Comparison of ENCODE assay signal across 12 mouse cellular contexts in genomic region chr8:118870711-118871110, GRCm38 (mm10).
"Had no signal": no experiment of that assay in that cellular context is flagged by ENCODE, and none has a peak within 500 bp of the region (broad histone marks: within the 10 kb centered on the region; RNA-seq: fewer than 3 reads in every experiment).

No protein-coding gene starts in this region.

- DNase-seq: gastrocnemius, adult 2 months; gastrocnemius, postnatal 10 days; gastrocnemius, postnatal 25 days; heart, adult 18-20 months; heart, postnatal 10 days; heart, postnatal 4 days; kidney, adult 18-20 months; kidney, adult 8-10 months; kidney, postnatal 10 days; kidney, postnatal 25 days; liver; liver, embryonic 13.5 days had no signal
